Mouse (Mus musculus): ENCODE data around the gene Strn4. TPM values are rescaled to one million over a fixed set of nuclear protein-coding genes. Genes with fewer than 3 reads are reported as not detected.
A peak's percentile ranks its signal among the peaks of the same experiment; 100 is the strongest.

Gene Strn4
- polyA plus RNA-seq, 1 experiment from 2014 or later = 176 TPM

- 0 out of 2 replicates have a peak, but pooled peaks cover 4% of the 10 kb centered on the region for H3K36me3 ChIP-seq (replicated peaks)
- no peaks in the 10 kb centered on the region for H3K9me3 ChIP-seq
- peaks cover 26% of the 10 kb centered on the region for H3K27me3 ChIP-seq
- H3K4me1 ChIP-seq = peaks cover 75% of the 10 kb centered on the region
- peak overlapping the region; percentile 96 for H3K4me3 ChIP-seq (replicated peaks)
- H3K27ac ChIP-seq = peak overlapping the region; percentile 99
- H3K4me2 ChIP-seq = peak overlapping the region; percentile 91
- ATAC-seq (ENCODE audit: low FRiP score) = peak; percentile 84
- peak overlapping the region; percentile 99 for H3K9ac ChIP-seq
- under 1% methylated on average over 45 of the region's 55 CpGs for WGBS
These were observed 387 bp downstream of the Strn4 start for GRCm38 (mm10) chr7:16816078-16816474.

- H3K9me3 ChIP-seq = no peaks in the 10 kb centered on the region
- H3K27ac ChIP-seq = peak within 1 kb of the TSS; percentile 99
- peak within 1 kb of the TSS; percentile 99 for H3K9ac ChIP-seq
- H3K27me3 ChIP-seq = peaks cover 21% of the 10 kb centered on the region
- peak within 1 kb of the TSS; percentile 91 for H3K4me2 ChIP-seq
- 0 out of 2 replicates have a peak, but pooled peaks cover 4% of the 10 kb centered on the region for H3K36me3 ChIP-seq (replicated peaks)
- peak; percentile 71 for ATAC-seq (ENCODE audit: low FRiP score)
- 0% methylated on average over 56 of the region's 64 CpGs for WGBS
- peaks cover 73% of the 10 kb centered on the region for H3K4me1 ChIP-seq
- peak within 1 kb of the TSS; percentile 96 for H3K4me3 ChIP-seq (replicated peaks)
These were observed 910 bp downstream of the Strn4 start, which contains the start of gene Fkrp for GRCm38 (mm10) chr7:16816475-16817122. Gene Fkrp, minus strand, starts transcription at chr7:16816732.

- H3K27ac ChIP-seq = no peak overlapping the region
- H3K36me3 ChIP-seq (replicated peaks) = peaks cover 9% of the 10 kb centered on the region
- peaks cover 10% of the 10 kb centered on the region for H3K27me3 ChIP-seq
- H3K9me3 ChIP-seq = no peaks in the 10 kb centered on the region
- H3K4me1 ChIP-seq = peaks cover 70% of the 10 kb centered on the region
- ATAC-seq (ENCODE audit: low FRiP score) = no peak
- H3K4me3 ChIP-seq (replicated peaks) = peak overlapping the region; percentile 96
- peak overlapping the region; percentile 91 for H3K4me2 ChIP-seq
- peak overlapping the region; percentile 99 for H3K9ac ChIP-seq
- WGBS = 43% methylated on average over 3 of the region's 3 CpGs
These were observed 2.0 kb downstream of the Strn4 start for GRCm38 (mm10) chr7:16817693-16818092.

GRCm38 (mm10) chr7:16819794-16820193 is 4.1 kb downstream of the Strn4 start:
- H3K9ac ChIP-seq = 0 out of 2 replicates have a peak overlapping the region, but pooled peaks have one; percentile 4
- no peak overlapping the region for H3K4me3 ChIP-seq (replicated peaks)
- peaks cover 24% of the 10 kb centered on the region for H3K36me3 ChIP-seq (replicated peaks)
- no peak overlapping the region for H3K4me2 ChIP-seq
- no peaks in the 10 kb centered on the region for H3K27me3 ChIP-seq
- no peak overlapping the region for H3K27ac ChIP-seq
- H3K4me1 ChIP-seq = peaks cover 60% of the 10 kb centered on the region
- H3K9me3 ChIP-seq = no peaks in the 10 kb centered on the region
- 80% methylated on average over 5 of the region's 5 CpGs for WGBS
- ATAC-seq (ENCODE audit: low FRiP score) = no peak

- Histone ChIP-seq H3K9ac (0 out of 2 replicates have a peak overlapping the region, but pooled peaks have one; percentile 4), H3K9me3 (no peaks in the 10 kb centered on the region), H3K36me3 (replicated peaks) (peaks cover 29% of the 10 kb centered on the region), H3K27me3 (no peaks in the 10 kb centered on the region), H3K27ac (no peak overlapping the region), H3K4me2 (no peak overlapping the region), H3K4me3 (replicated peaks) (no peak overlapping the region), H3K4me1 (peaks cover 55% of the 10 kb centered on the region)
- no peak for ATAC-seq (ENCODE audit: low FRiP score)
- 75% methylated on average over 5 of the region's 5 CpGs for WGBS
These were observed 4.6 kb downstream of the Strn4 start for GRCm38 (mm10) chr7:16820271-16820763.

- 40% methylated on average over 3 of the region's 3 CpGs for WGBS
- no peak overlapping the region for H3K4me2 ChIP-seq
- H3K9me3 ChIP-seq = no peaks in the 10 kb centered on the region
- no peak overlapping the region for H3K4me3 ChIP-seq (replicated peaks)
- H3K36me3 ChIP-seq (replicated peaks) = peaks cover 37% of the 10 kb centered on the region
- ATAC-seq (ENCODE audit: low FRiP score) = no peak
- no peaks in the 10 kb centered on the region for H3K27me3 ChIP-seq
- H3K4me1 ChIP-seq = peaks cover 49% of the 10 kb centered on the region
- H3K9ac ChIP-seq = no peak overlapping the region
- no peak overlapping the region for H3K27ac ChIP-seq
These were observed 5.4 kb downstream of the Strn4 start for GRCm38 (mm10) chr7:16821091-16821490.

GRCm38 (mm10) chr7:16821669-16822101 is 6.0 kb downstream of the Strn4 start:
- Histone ChIP-seq H3K27me3 (no peaks in the 10 kb centered on the region), H3K4me2 (no peak overlapping the region), H3K27ac (no peak overlapping the region), H3K4me1 (peaks cover 49% of the 10 kb centered on the region), H3K9me3 (no peaks in the 10 kb centered on the region), H3K36me3 (replicated peaks) (peaks cover 43% of the 10 kb centered on the region), H3K9ac (no peak overlapping the region), H3K4me3 (replicated peaks) (no peak overlapping the region)
- ATAC-seq (ENCODE audit: low FRiP score) = no peak
- 91% methylated on average over 4 of the region's 4 CpGs for WGBS

GRCm38 (mm10) chr7:16823734-16824133 is 8.0 kb downstream of the Strn4 start:
- Histone ChIP-seq H3K27ac (no peak overlapping the region), H3K4me3 (replicated peaks) (no peak overlapping the region), H3K36me3 (replicated peaks) (peaks cover 63% of the 10 kb centered on the region), H3K9me3 (no peaks in the 10 kb centered on the region), H3K4me2 (no peak overlapping the region), H3K4me1 (peaks cover 32% of the 10 kb centered on the region), H3K27me3 (no peaks in the 10 kb centered on the region), H3K9ac (no peak overlapping the region)
- no peak for ATAC-seq (ENCODE audit: low FRiP score)
- WGBS = 83% methylated on average over 5 of the region's 5 CpGs

GRCm38 (mm10) chr7:16825785-16826184 is 10.1 kb downstream of the Strn4 start:
- H3K9ac ChIP-seq = no peak overlapping the region
- H3K4me1 ChIP-seq = peaks cover 11% of the 10 kb centered on the region; the same call in 1 of the 2 replicates
- no peak overlapping the region for H3K27ac ChIP-seq
- ATAC-seq (ENCODE audit: low FRiP score) = no peak
- H3K9me3 ChIP-seq = no peaks in the 10 kb centered on the region
- H3K36me3 ChIP-seq (replicated peaks) = peaks cover 84% of the 10 kb centered on the region
- 84% methylated on average over 10 of the region's 10 CpGs for WGBS
- no peak overlapping the region for H3K4me3 ChIP-seq (replicated peaks)
- no peaks in the 10 kb centered on the region for H3K27me3 ChIP-seq
- no peak overlapping the region for H3K4me2 ChIP-seq

- H3K27me3 ChIP-seq = no peaks in the 10 kb centered on the region
- WGBS = 90% methylated on average over 5 of the region's 5 CpGs
- ATAC-seq (ENCODE audit: low FRiP score) = no peak
These were observed 10.9 kb downstream of the Strn4 start for GRCm38 (mm10) chr7:16826571-16826970.

GRCm38 (mm10) chr7:16827274-16827673 is 11.6 kb downstream of the Strn4 start:
- Histone ChIP-seq H3K4me2 (no peak overlapping the region), H3K27ac (no peak overlapping the region), H3K36me3 (replicated peaks) (peaks cover 98% of the 10 kb centered on the region), H3K4me3 (replicated peaks) (no peak overlapping the region), H3K9ac (no peak overlapping the region), H3K27me3 (no peaks in the 10 kb centered on the region), H3K4me1 (0 out of 2 replicates have a peak, but pooled peaks cover 2% of the 10 kb centered on the region), H3K9me3 (no peaks in the 10 kb centered on the region)
- 90% methylated on average over 4 of the region's 4 CpGs for WGBS
- no peak for ATAC-seq (ENCODE audit: low FRiP score)

More at GRCm38 (mm10) chr7:16826571-16826970, 10.9 kb downstream of the Strn4 start:
- H3K4me1 ChIP-seq = 0 out of 2 replicates have a peak, but pooled peaks cover 5% of the 10 kb centered on the region
- peaks cover 92% of the 10 kb centered on the region for H3K36me3 ChIP-seq (replicated peaks)
- no peak overlapping the region for H3K27ac ChIP-seq
- H3K9me3 ChIP-seq = no peaks in the 10 kb centered on the region
- no peak overlapping the region for H3K4me3 ChIP-seq (replicated peaks)
- H3K9ac ChIP-seq = no peak overlapping the region
- no peak overlapping the region for H3K4me2 ChIP-seq

- no peaks in the 10 kb centered on the region for H3K4me1 ChIP-seq
- no peak overlapping the region for H3K27ac ChIP-seq
- H3K9me3 ChIP-seq = no peaks in the 10 kb centered on the region
- no peaks in the 10 kb centered on the region for H3K27me3 ChIP-seq
- ATAC-seq (ENCODE audit: low FRiP score) = no peak
- H3K4me3 ChIP-seq (replicated peaks) = no peak overlapping the region
- H3K9ac ChIP-seq = no peak overlapping the region
- peaks cover 100% of the 10 kb centered on the region for H3K36me3 ChIP-seq (replicated peaks)
- no peak overlapping the region for H3K4me2 ChIP-seq
- 88% methylated on average over 9 of the region's 9 CpGs for WGBS
These were observed 14.8 kb downstream of the Strn4 start for GRCm38 (mm10) chr7:16830449-16830848.

All from forebrain, embryonic 12.5 days (tissue).